Mouse (Mus musculus) lung, postnatal 0 days (tissue): ENCODE measurements at regions not wholly inside any gene's neighbourhood (a gene's known extent, or its start where the extent isn't known, plus 50 kb on each side); places are given as distances from the start of the nearest gene placed in this dataset.

Experiments used
- CTCF ChIP-seq: IDR thresholded peaks from 2 replicates; pipeline ENCODE4 v1.5.1; 2016; ENCODE audit warnings: antibody characterized with exemption, mild to moderate bottlenecking
- EP300 ChIP-seq: IDR thresholded peaks from 2 replicates; pipeline ENCODE4 v1.6.1; 2016; ENCODE audit warnings: antibody characterized with exemption, mild to moderate bottlenecking, control low read depth

DNA sequence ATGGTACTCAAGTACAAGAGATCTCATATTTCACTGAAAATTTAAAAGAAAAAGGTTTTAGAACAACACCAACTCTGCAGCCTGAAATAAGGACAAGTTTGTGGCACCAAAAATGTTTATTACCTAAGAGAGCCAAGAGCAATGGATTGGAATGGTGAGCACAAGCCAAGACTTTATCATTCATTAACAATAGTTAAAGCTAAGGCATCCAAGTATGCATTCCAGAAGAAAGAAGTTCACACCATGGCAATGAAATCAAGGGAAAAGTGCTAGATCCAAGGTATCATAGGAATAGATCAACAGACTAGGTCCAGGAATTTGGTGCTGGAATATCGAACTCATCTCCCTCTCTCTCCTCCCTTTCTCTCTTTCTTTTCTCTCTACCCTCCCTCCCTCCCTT, 63.8 kb upstream of the P3h2 start:
- TF ChIP-seq CTCF (no peak), EP300 (no peak)
